Mouse (Mus musculus): ENCODE measurements around the gene Acap2. TPM values are rescaled to one million over a fixed set of nuclear protein-coding genes. Genes with fewer than 3 reads are reported as not detected.

The Acap2 gene
- polyA plus RNA-seq, 1 experiment from 2014 or later: 24.0 TPM

- no peak overlapping the region for H3K9ac ChIP-seq
- no peaks in the 10 kb centered on the region for H3K9me3 ChIP-seq (replicated peaks)
- H3K36me3 ChIP-seq: no peaks in the 10 kb centered on the region
- peaks cover 25% of the 10 kb centered on the region for H3K4me1 ChIP-seq
- WGBS: 71% methylated on average over 5 of the region's 5 CpGs
- no peak for ATAC-seq (ENCODE audit: insufficient number of reproducible peaks, low FRiP score, low TSS enrichment, low read depth)
- no peak overlapping the region for H3K4me2 ChIP-seq (replicated peaks)
- no peak overlapping the region for H3K27ac ChIP-seq (replicated peaks)
- no peaks in the 10 kb centered on the region for H3K27me3 ChIP-seq
- no peak overlapping the region for H3K4me3 ChIP-seq (replicated peaks)
These were observed 155.8 kb downstream of the Acap2 start for GRCm38 (mm10) chr16:31045211-31045610.

- Histone ChIP-seq H3K9ac (no peak overlapping the region), H3K4me2 (replicated peaks) (no peak overlapping the region), H3K27me3 (no peaks in the 10 kb centered on the region), H3K36me3 (no peaks in the 10 kb centered on the region), H3K4me1 (peaks cover 32% of the 10 kb centered on the region), H3K4me3 (replicated peaks) (no peak overlapping the region), H3K27ac (replicated peaks) (no peak overlapping the region), H3K9me3 (replicated peaks) (no peaks in the 10 kb centered on the region)
- 86% methylated on average over 5 of the region's 5 CpGs for WGBS
- ATAC-seq (ENCODE audit: insufficient number of reproducible peaks, low FRiP score, low TSS enrichment, low read depth): no peak
These were observed 157.9 kb downstream of the Acap2 start for GRCm38 (mm10) chr16:31043136-31043535.

Other genes with a start within 250 kb of the Acap2 start
- gene Xxylt1, start 119.8 kb downstream of the Acap2 start, polyA plus RNA-seq (2015; fragmentation: Nextera tagmentation; extraction: Ambion mirVana): 18.3 and 18.7 TPM in 2 replicates
- 90.6 and 92.1 TPM in 2 replicates for gene Ppp1r2, start 74.0 kb upstream of the Acap2 start, polyA plus RNA-seq (2015; fragmentation: Nextera tagmentation; extraction: Ambion mirVana)
- gene Apod, start 113.6 kb upstream of the Acap2 start, polyA plus RNA-seq (2015; fragmentation: Nextera tagmentation; extraction: Ambion mirVana): 89.9 and 96.7 TPM in 2 replicates
- 41.7 and 42.5 TPM in 2 replicates for gene Bdh1, start 221.0 kb upstream of the Acap2 start, polyA plus RNA-seq (2015; fragmentation: Nextera tagmentation; extraction: Ambion mirVana)

Measured in embryonic facial prominence, embryonic 15.5 days (tissue).